Mouse (Mus musculus) midbrain, embryonic 16.5 days (tissue): Measurements from ENCODE around the gene Gja10. TPM values are rescaled to one million over a fixed set of nuclear protein-coding genes. Genes with fewer than 3 reads are reported as not detected.
A peak's percentile ranks its signal among the peaks of the same experiment; 100 is the strongest.

Source experiments
- ATAC-seq: fragments of 200-750 bp; cut with Nextera tagmentation; 2 replicates; pipeline ENCODE4 v1.8.0; 2017; ENCODE audit warnings: moderate TSS enrichment
- H3K27ac ChIP-seq: fragments of 300-500 bp; sonication (generic); 2 replicates; pipeline ENCODE4 v1.5.1; 2014; ENCODE audit warnings: mild to moderate bottlenecking, low read length, mixed read lengths
- H3K27me3 ChIP-seq: fragments of 300-500 bp; sonication (generic); 2 replicates; pipeline ENCODE4 v1.6.1; 2014; ENCODE audit warnings: low read depth, low read length, mixed read lengths; ENCODE audit not compliant: control insufficient read depth, insufficient read depth
- H3K36me3 ChIP-seq: fragments of 300-500 bp; sonication (generic); 2 replicates; pipeline ENCODE4 v1.6.1; 2014; ENCODE audit warnings: mild to moderate bottlenecking, low read length, moderate library complexity, mixed read lengths; ENCODE audit not compliant: control insufficient read depth, insufficient read depth
- H3K4me1 ChIP-seq: fragments of 300-500 bp; sonication (generic); 2 replicates; pipeline ENCODE4 v1.6.1; 2014; ENCODE audit warnings: mild to moderate bottlenecking, low read length, mixed read lengths; ENCODE audit not compliant: control insufficient read depth, insufficient read depth
- H3K4me2 ChIP-seq: fragments of 300-500 bp; sonication (generic); 2 replicates; pipeline ENCODE4 v1.6.1; 2014; ENCODE audit warnings: mild to moderate bottlenecking, low read length, mixed read lengths
- H3K4me3 ChIP-seq: fragments of 300-500 bp; sonication (generic); 2 replicates; pipeline ENCODE4 v1.5.1; 2014; ENCODE audit warnings: low read depth, mild to moderate bottlenecking, low read length, moderate library complexity, mixed read lengths
- H3K9ac ChIP-seq: fragments of 300-500 bp; sonication (generic); 2 replicates; pipeline ENCODE4 v1.6.1; 2014; ENCODE audit warnings: low read depth, low read length, mixed read lengths
- H3K9me3 ChIP-seq: fragments of 300-500 bp; sonication (generic); replicated peaks from 2 replicates; pipeline ENCODE4 v1.6.1; 2014; ENCODE audit warnings: mild to moderate bottlenecking, low read length, mixed read lengths; ENCODE audit not compliant: control insufficient read depth, poor library complexity, severe bottlenecking
- WGBS: fragments of 180-500 bp; shearing (Covaris S2); extraction: QIAGEN DNeasy Blood & Tissue Kit; methylation state at CpG from one replicate; pipeline ENCODE4 v1.1.7; 2014; 5-methylcytosine and 5-hydroxymethylcytosine counted together
- polyA plus RNA-seq: library from polyadenylated mRNA; unstranded; fragments of >200 nt; fragmentation: Nextera tagmentation; extraction: Ambion mirVana; gene quantifications from 2 replicates; pipeline ENCODE4 v1.2.1, GENCODE M21; 2015

Gene Gja10
- polyA plus RNA-seq, 1 experiment from 2014 or later: 0.10 TPM

DNA sequence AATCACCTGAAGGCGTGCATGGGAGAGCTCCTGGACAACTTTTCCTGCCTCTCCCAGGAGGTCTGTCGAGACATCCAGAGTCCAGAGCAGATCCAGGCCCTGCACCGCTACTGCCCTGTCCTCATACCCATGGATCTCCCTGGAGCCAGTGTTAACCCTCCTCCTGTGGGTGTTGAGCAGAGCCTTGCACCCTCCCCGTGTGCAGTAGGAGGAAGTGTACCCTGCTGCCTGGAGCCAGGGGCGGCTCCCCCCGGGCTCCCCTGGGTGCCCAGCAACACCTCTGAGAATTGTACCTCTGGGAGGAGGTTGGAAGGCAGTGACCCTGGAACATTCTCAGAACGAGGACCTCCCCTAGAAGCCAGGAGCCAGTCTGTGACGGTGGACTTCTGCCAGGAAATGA lies 22.7 kb downstream of the Gja10 start:
- Histone ChIP-seq H3K4me1 (no peaks in the 10 kb centered on the region), H3K4me3 (no peak overlapping the region), H3K27ac (no peak overlapping the region), H3K4me2 (no peak overlapping the region), H3K9ac (no peak overlapping the region), H3K27me3 (no peaks in the 10 kb centered on the region), H3K36me3 (peaks cover 10% of the 10 kb centered on the region), H3K9me3 (no peaks in the 10 kb centered on the region)
- 92% methylated on average over 8 of the region's 8 CpGs for WGBS
- no peak for ATAC-seq

DNA sequence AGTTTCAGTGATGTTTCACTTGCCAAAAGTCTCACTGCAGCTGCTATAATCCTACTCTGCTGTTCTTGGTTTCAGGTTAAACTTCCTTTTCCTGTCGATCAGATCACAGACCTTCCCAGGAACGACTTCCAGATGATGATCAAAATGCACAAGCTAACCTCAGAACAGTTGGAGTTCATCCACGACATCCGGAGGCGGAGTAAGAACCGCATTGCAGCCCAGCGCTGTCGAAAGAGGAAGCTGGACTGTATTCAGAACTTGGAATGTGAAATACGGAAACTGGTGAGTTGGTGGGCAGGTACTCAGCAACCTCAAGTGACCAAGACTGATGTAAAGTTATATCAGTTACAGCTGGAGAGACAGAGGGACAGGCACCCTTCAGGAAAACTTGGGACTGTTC lies 27.4 kb downstream of the Gja10 start:
- Histone ChIP-seq H3K36me3 (peaks cover 7% of the 10 kb centered on the region), H3K4me3 (no peak overlapping the region), H3K9me3 (no peaks in the 10 kb centered on the region), H3K9ac (no peak overlapping the region), H3K27me3 (no peaks in the 10 kb centered on the region), H3K4me1 (peaks cover 14% of the 10 kb centered on the region), H3K27ac (no peak overlapping the region), H3K4me2 (no peak overlapping the region)
- 81% methylated on average over 9 of the region's 9 CpGs for WGBS
- ATAC-seq: no peak

DNA sequence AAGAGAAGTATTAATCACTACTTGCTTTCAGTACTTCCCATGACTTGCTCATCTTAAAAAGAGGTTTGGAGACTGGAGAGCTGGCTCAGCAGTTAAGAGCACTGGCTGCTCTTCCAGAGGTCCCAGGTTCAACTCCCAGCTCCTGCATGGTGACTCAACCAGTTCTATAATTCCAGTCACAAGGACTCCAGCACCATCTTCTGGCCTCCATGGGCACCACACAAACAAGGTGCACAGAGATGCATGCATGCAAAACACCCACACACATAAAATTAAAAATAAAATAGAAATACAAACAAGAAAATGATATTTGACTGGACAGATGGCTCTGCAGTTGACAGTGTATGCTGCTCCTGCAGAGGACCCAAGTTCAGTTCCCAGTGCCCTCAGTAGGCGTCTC lies 28.0 kb downstream of the Gja10 start:
- 85% methylated on average over 1 of the region's 1 CpGs for WGBS
- ATAC-seq: no peak
- H3K36me3 ChIP-seq: peaks cover 3% of the 10 kb centered on the region; the same call in 1 of the 2 replicates
- peaks cover 19% of the 10 kb centered on the region for H3K4me1 ChIP-seq
- no peaks in the 10 kb centered on the region for H3K27me3 ChIP-seq
- H3K9me3 ChIP-seq: no peaks in the 10 kb centered on the region
- no peak overlapping the region for H3K4me3 ChIP-seq
- H3K27ac ChIP-seq: no peak overlapping the region
- no peak overlapping the region for H3K4me2 ChIP-seq
- no peak overlapping the region for H3K9ac ChIP-seq

GRCm38 (mm10) chr4:32573586-32573985 lies 29.0 kb downstream of the Gja10 start:
- no peak for ATAC-seq
- Histone ChIP-seq H3K9me3 (no peaks in the 10 kb centered on the region), H3K9ac (no peak overlapping the region), H3K4me2 (no peak overlapping the region), H3K36me3 (peaks cover 3% of the 10 kb centered on the region; the same call in 1 of the 2 replicates), H3K27me3 (no peaks in the 10 kb centered on the region), H3K4me1 (peaks cover 29% of the 10 kb centered on the region), H3K4me3 (no peak overlapping the region), H3K27ac (no peak overlapping the region)
- WGBS: 93% methylated on average over 5 of the region's 5 CpGs

DNA sequence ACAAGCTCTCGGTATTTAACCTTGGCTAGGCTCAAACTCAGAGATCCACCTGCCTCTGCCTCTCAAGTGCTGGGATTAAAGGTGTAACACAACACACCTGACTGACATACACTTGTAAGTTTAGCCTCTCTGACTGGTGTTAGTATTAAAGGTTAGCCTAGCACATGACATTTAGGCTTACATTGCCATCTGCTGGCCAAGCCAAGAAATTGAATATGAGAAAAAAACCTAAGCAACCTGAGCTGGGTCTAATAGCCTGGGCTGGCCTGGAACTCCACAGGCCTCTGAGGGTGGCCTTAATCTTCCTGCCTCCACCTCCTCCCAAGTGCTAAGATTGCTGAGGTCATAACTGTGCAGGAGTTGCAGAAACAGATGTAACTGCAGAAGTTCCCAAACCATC lies 30.4 kb downstream of the Gja10 start:
- peaks cover 3% of the 10 kb centered on the region; the same call in 1 of the 2 replicates for H3K36me3 ChIP-seq
- H3K27me3 ChIP-seq: no peaks in the 10 kb centered on the region
- no peak overlapping the region for H3K4me2 ChIP-seq
- H3K4me3 ChIP-seq: no peak overlapping the region
- peaks cover 29% of the 10 kb centered on the region for H3K4me1 ChIP-seq
- no peak overlapping the region for H3K9ac ChIP-seq
- peak; percentile 49 for ATAC-seq
- H3K27ac ChIP-seq: no peak overlapping the region
- 52% methylated on average over 1 of the region's 1 CpGs for WGBS
- no peaks in the 10 kb centered on the region for H3K9me3 ChIP-seq

DNA sequence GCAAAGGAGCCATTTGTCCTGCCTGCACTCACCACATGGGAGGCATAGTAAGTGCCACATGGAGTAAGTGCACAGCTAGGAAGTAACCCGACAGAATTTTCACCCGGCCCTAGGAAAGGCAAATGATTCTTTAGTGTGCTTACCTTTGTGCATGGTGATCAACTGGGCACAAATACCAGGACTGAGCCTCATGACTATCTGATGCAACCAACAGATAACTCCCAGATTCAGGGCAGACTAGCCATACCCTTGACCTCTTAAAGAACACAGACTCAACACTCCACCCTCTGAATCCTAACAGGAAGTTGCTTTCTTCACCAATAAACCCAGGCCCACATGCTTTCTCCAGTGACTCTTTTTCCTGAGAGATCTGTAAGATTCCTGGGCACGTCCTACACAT lies 31.1 kb downstream of the Gja10 start:
- H3K9ac ChIP-seq: 0 out of 2 replicates have a peak overlapping the region, but pooled peaks have one; percentile 1
- no peak for ATAC-seq
- H3K36me3 ChIP-seq: peaks cover 3% of the 10 kb centered on the region; the same call in 1 of the 2 replicates
- H3K4me1 ChIP-seq: peaks cover 29% of the 10 kb centered on the region
- H3K27ac ChIP-seq: peak overlapping the region; percentile 75; the same call in 1 of the 2 replicates
- H3K9me3 ChIP-seq: no peaks in the 10 kb centered on the region
- WGBS: 69% methylated on average over 3 of the region's 3 CpGs
- no peaks in the 10 kb centered on the region for H3K27me3 ChIP-seq
- no peak overlapping the region for H3K4me3 ChIP-seq
- no peak overlapping the region for H3K4me2 ChIP-seq

DNA sequence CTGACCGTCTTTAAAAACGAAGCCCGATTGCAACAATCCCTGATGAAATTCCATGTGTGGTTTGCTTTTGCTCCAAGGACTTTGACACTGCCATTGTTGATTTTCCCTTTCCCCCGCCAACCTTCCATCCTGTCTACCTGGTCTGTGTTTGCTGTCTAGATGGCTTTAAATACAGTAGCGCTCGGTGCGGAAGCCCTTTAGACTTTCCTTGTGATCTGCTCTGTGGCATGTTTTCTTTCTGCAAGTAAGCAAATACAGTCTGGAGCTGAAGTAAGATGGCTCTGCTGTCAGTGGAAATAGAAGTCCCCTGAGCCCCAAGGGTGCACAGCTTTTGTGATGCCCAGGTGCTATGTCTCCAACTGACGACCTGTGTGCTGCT lies 31.6 kb downstream of the Gja10 start:
- H3K9me3 ChIP-seq: no peaks in the 10 kb centered on the region
- no peaks in the 10 kb centered on the region for H3K27me3 ChIP-seq
- H3K4me2 ChIP-seq: no peak overlapping the region
- H3K4me3 ChIP-seq: no peak overlapping the region
- H3K4me1 ChIP-seq: peaks cover 29% of the 10 kb centered on the region
- peak overlapping the region; percentile 75 for H3K27ac ChIP-seq
- peaks cover 3% of the 10 kb centered on the region; the same call in 1 of the 2 replicates for H3K36me3 ChIP-seq
- H3K9ac ChIP-seq: peak overlapping the region; percentile 50; the same call in 1 of the 2 replicates
- 54% methylated on average over 8 of the region's 8 CpGs for WGBS
- no peak for ATAC-seq

GRCm38 (mm10) chr4:32569995-32570938 lies 32.3 kb downstream of the Gja10 start:
- H3K9ac ChIP-seq: peak overlapping the region; percentile 50

GRCm38 (mm10) chr4:32569054-32569453 lies 33.5 kb downstream of the Gja10 start:
- 55% methylated on average over 4 of the region's 4 CpGs for WGBS
- H3K4me1 ChIP-seq: peaks cover 31% of the 10 kb centered on the region
- H3K4me2 ChIP-seq: no peak overlapping the region
- no peak for ATAC-seq
- H3K27me3 ChIP-seq: no peaks in the 10 kb centered on the region
- H3K27ac ChIP-seq: peak overlapping the region; percentile 36; the same call in 1 of the 2 replicates
- H3K36me3 ChIP-seq: no peaks in the 10 kb centered on the region
- no peaks in the 10 kb centered on the region for H3K9me3 ChIP-seq
- H3K4me3 ChIP-seq: no peak overlapping the region
- no peak overlapping the region for H3K9ac ChIP-seq

More at GRCm38 (mm10) chr4:32569995-32570938, 32.3 kb downstream of the Gja10 start:
- H3K4me3 ChIP-seq: no peak overlapping the region
- H3K4me1 ChIP-seq: peaks cover 29% of the 10 kb centered on the region
- peak overlapping the region; percentile 75 for H3K27ac ChIP-seq
- no peaks in the 10 kb centered on the region for H3K9me3 ChIP-seq
- H3K4me2 ChIP-seq: peak overlapping the region; percentile 17; the same call in 1 of the 2 replicates
- 28% methylated on average over 17 of the region's 17 CpGs for WGBS
- no peaks in the 10 kb centered on the region for H3K27me3 ChIP-seq
- peak; percentile 86 for ATAC-seq
- H3K36me3 ChIP-seq: peaks cover 2% of the 10 kb centered on the region; the same call in 1 of the 2 replicates
